Mouse (Mus musculus): ENCODE data around the gene Chit1. TPM values are rescaled to one million over a fixed set of nuclear protein-coding genes. Genes with fewer than 3 reads are reported as not detected.

Gene Chit1
- polyA plus RNA-seq, 1 experiment from 2014 or later, result 1.7 TPM

GRCm38 (mm10) chr1:134083676-134084075, 27.4 kb upstream of the Chit1 start:
- no peaks in the 10 kb centered on the region for H3K36me3 ChIP-seq (ENCODE audit: control insufficient read depth, insufficient read depth, low read length)
- no peaks in the 10 kb centered on the region for H3K27me3 ChIP-seq (ENCODE audit: control insufficient read depth, insufficient read depth, low read length)
- ATAC-seq (replicated peaks; ENCODE audit: insufficient number of reproducible peaks, low FRiP score, low TSS enrichment), result no peak
- H3K4me3 ChIP-seq (ENCODE audit: low read depth, low read length), result no peak overlapping the region
- peak overlapping the region; percentile 85 for H3K27ac ChIP-seq (ENCODE audit: low read depth, low read length)
- 76% methylated on average over 8 of the region's 8 CpGs for WGBS (ENCODE audit: insufficient replicate concordance)
- H3K4me2 ChIP-seq, result no peak overlapping the region
- H3K9ac ChIP-seq (ENCODE audit: low read depth, low read length), result no peak overlapping the region
- H3K4me1 ChIP-seq (ENCODE audit: control insufficient read depth, insufficient read depth, low read length), result peaks cover 45% of the 10 kb centered on the region
- no peaks in the 10 kb centered on the region for H3K9me3 ChIP-seq (replicated peaks; ENCODE audit: control insufficient read depth, low read length)

- Histone ChIP-seq H3K36me3 (ENCODE audit: control insufficient read depth, insufficient read depth, low read length) (no peaks in the 10 kb centered on the region), H3K4me2 (no peak overlapping the region), H3K4me3 (ENCODE audit: low read depth, low read length) (no peak overlapping the region), H3K27me3 (ENCODE audit: control insufficient read depth, insufficient read depth, low read length) (no peaks in the 10 kb centered on the region), H3K4me1 (ENCODE audit: control insufficient read depth, insufficient read depth, low read length) (peaks cover 45% of the 10 kb centered on the region), H3K9me3 (replicated peaks; ENCODE audit: control insufficient read depth, low read length) (no peaks in the 10 kb centered on the region), H3K9ac (ENCODE audit: low read depth, low read length) (no peak overlapping the region), H3K27ac (ENCODE audit: low read depth, low read length) (0 out of 2 replicates have a peak overlapping the region, but pooled peaks have one; percentile 85)
- WGBS (ENCODE audit: insufficient replicate concordance), result 88% methylated on average over 3 of the region's 3 CpGs
- no peak for ATAC-seq (replicated peaks; ENCODE audit: insufficient number of reproducible peaks, low FRiP score, low TSS enrichment)
Observed at GRCm38 (mm10) chr1:134084128-134084527, 26.9 kb upstream of the Chit1 start.

DNA sequence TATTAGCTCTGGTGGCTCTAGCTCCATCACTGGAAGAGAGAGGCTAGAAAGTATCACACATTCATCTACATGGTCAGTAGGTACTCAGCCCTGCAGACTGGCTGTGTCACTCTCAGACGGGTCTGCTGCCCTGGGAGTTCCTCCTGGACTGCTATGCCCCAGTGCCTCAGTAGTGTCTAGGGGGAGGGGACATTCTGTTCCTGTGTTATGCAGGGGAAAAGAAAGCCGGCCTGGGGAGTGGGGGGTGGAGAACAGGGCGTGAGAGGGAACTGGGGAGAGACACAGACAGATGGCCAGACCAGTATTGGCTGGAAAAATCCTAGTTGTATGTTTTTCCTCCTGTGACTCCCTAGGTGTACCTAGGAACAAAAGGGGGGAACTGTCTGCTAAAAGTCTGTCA, 25.0 kb upstream of the Chit1 start:
- Histone ChIP-seq H3K4me3 (ENCODE audit: low read depth, low read length) (no peak overlapping the region), H3K9ac (ENCODE audit: low read depth, low read length) (no peak overlapping the region; the same call in 1 of the 2 replicates), H3K27ac (ENCODE audit: low read depth, low read length) (no peak overlapping the region), H3K36me3 (ENCODE audit: control insufficient read depth, insufficient read depth, low read length) (no peaks in the 10 kb centered on the region), H3K9me3 (replicated peaks; ENCODE audit: control insufficient read depth, low read length) (no peaks in the 10 kb centered on the region), H3K4me2 (no peak overlapping the region), H3K4me1 (ENCODE audit: control insufficient read depth, insufficient read depth, low read length) (peaks cover 34% of the 10 kb centered on the region), H3K27me3 (ENCODE audit: control insufficient read depth, insufficient read depth, low read length) (no peaks in the 10 kb centered on the region)
- WGBS (ENCODE audit: insufficient replicate concordance), result 23% methylated on average over 3 of the region's 3 CpGs
- ATAC-seq (replicated peaks; ENCODE audit: insufficient number of reproducible peaks, low FRiP score, low TSS enrichment), result no peak

DNA sequence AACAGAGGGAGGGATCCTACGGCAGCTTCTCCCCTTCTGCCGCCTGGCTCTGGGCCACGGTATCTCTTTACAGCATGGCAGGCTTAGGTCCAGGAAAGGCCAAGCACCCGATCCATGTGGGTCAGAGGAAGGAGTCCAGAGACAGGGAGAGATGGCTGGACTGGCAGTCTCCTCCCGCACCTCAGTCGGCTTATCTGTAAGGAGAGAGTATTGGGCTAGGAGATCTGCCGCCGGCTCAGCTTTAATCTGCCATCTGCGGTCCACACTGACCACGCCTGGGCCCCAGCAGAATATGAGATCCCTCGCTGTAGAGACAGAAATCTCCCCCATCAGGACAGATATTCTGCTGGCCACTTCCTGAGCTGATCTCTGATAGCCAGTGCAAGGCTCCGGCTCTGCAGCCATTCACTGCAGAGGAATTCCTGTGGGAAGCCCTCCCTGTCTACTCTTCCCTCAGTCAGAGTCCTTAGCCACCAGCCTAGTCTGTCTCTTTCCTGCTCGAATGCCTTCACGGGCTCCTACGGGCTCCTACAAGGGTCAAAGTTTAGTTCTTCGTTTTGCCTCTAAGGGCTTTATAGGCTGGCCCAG, 24.1 kb upstream of the Chit1 start:
- Histone ChIP-seq H3K9ac (ENCODE audit: low read depth, low read length) (peak overlapping the region; percentile 66), H3K4me2 (peak overlapping the region; percentile 55), H3K4me1 (ENCODE audit: control insufficient read depth, insufficient read depth, low read length) (peaks cover 34% of the 10 kb centered on the region), H3K9me3 (replicated peaks; ENCODE audit: control insufficient read depth, low read length) (no peaks in the 10 kb centered on the region), H3K36me3 (ENCODE audit: control insufficient read depth, insufficient read depth, low read length) (no peaks in the 10 kb centered on the region), H3K27ac (ENCODE audit: low read depth, low read length) (peak overlapping the region; percentile 73), H3K27me3 (ENCODE audit: control insufficient read depth, insufficient read depth, low read length) (no peaks in the 10 kb centered on the region), H3K4me3 (ENCODE audit: low read depth, low read length) (peak overlapping the region; percentile 22)
- peak; percentile 55; the same call in 1 of the 2 replicates for ATAC-seq (replicated peaks; ENCODE audit: insufficient number of reproducible peaks, low FRiP score, low TSS enrichment)
- 10% methylated on average over 16 of the region's 16 CpGs for WGBS (ENCODE audit: insufficient replicate concordance)

DNA sequence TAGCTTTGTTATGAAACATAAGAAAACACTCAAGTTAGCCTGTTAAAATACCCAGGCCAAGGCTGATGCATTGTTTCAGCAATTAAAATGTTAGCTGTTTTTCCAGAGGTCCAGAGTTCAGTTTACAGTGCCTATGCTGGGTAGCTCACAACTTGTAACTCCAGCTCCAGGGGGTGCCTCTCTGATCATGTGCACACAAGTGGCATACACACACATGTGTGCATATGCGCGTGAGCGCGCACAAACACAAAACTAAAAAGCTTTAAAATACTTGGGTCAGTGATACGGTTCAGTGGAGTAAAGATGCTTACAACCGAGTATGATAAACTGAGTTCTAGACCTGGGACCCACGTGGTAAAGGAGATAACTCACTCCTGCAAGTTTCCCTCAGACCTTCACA, 22.0 kb upstream of the Chit1 start:
- H3K4me2 ChIP-seq, result no peak overlapping the region
- ATAC-seq (replicated peaks; ENCODE audit: insufficient number of reproducible peaks, low FRiP score, low TSS enrichment), result no peak

DNA sequence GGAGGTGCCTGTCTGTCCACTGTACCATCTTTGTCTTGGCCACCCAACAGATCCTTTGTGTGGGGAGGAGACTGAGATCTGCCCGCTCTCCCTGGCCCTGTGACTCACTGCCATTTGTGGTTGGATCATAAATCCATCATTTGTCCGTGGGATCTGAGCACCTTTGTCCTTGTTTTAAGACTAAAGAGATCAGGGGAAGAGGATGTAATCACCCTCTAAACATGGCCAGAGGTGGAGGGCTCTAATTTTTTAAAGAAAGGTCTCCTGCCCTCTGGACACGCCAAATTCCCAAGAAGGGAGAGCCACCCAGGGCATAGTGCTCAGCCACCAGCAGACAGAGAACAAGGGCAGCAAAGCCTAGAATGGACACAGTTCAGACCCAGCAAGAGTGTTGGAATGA, 19.2 kb upstream of the Chit1 start:
- WGBS (ENCODE audit: insufficient replicate concordance), result 92% methylated on average over 3 of the region's 3 CpGs

More for the DNA sequence above, 22.0 kb upstream of the Chit1 start:
- Histone ChIP-seq H3K9ac (ENCODE audit: low read depth, low read length) (no peak overlapping the region), H3K27ac (ENCODE audit: low read depth, low read length) (no peak overlapping the region), H3K4me1 (ENCODE audit: control insufficient read depth, insufficient read depth, low read length) (peaks cover 34% of the 10 kb centered on the region), H3K9me3 (replicated peaks; ENCODE audit: control insufficient read depth, low read length) (no peaks in the 10 kb centered on the region), H3K27me3 (ENCODE audit: control insufficient read depth, insufficient read depth, low read length) (no peaks in the 10 kb centered on the region), H3K36me3 (ENCODE audit: control insufficient read depth, insufficient read depth, low read length) (no peaks in the 10 kb centered on the region), H3K4me3 (ENCODE audit: low read depth, low read length) (no peak overlapping the region)
- WGBS (ENCODE audit: insufficient replicate concordance), result 81% methylated on average over 7 of the region's 7 CpGs

DNA sequence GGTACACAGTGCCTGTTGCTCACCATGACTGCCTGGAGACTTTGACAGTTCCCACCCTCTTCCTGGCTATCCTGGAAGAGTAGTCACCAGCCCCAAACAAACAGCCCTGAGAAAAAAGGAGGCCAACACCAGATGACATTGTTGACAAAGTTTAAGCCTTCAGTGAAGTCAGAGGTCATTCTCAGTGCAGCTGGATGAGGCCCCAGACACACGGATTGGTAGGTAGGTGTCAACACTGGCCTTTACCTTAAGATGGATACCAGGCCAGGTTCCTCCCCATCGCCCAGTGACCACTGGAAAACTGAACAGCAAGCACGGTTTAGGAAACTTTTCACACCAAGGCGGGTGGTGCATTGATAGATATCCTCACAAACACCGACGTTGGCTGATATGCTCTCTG, 18.7 kb upstream of the Chit1 start:
- ATAC-seq (replicated peaks; ENCODE audit: insufficient number of reproducible peaks, low FRiP score, low TSS enrichment), result no peak
- peak overlapping the region; percentile 83 for H3K27ac ChIP-seq (ENCODE audit: low read depth, low read length)

More for the DNA sequence above, 19.2 kb upstream of the Chit1 start:
- no peak overlapping the region for H3K4me2 ChIP-seq
- H3K27ac ChIP-seq (ENCODE audit: low read depth, low read length), result peak overlapping the region; percentile 83
- no peak for ATAC-seq (replicated peaks; ENCODE audit: insufficient number of reproducible peaks, low FRiP score, low TSS enrichment)
- no peak overlapping the region for H3K4me3 ChIP-seq (ENCODE audit: low read depth, low read length)
- peaks cover 34% of the 10 kb centered on the region for H3K4me1 ChIP-seq (ENCODE audit: control insufficient read depth, insufficient read depth, low read length)
- H3K9ac ChIP-seq (ENCODE audit: low read depth, low read length), result no peak overlapping the region
- no peaks in the 10 kb centered on the region for H3K9me3 ChIP-seq (replicated peaks; ENCODE audit: control insufficient read depth, low read length)
- H3K36me3 ChIP-seq (ENCODE audit: control insufficient read depth, insufficient read depth, low read length), result no peaks in the 10 kb centered on the region
- no peaks in the 10 kb centered on the region for H3K27me3 ChIP-seq (ENCODE audit: control insufficient read depth, insufficient read depth, low read length)

GRCm38 (mm10) chr1:134092852-134093770, 17.9 kb upstream of the Chit1 start:
- Histone ChIP-seq H3K4me1 (ENCODE audit: control insufficient read depth, insufficient read depth, low read length) (peaks cover 40% of the 10 kb centered on the region), H3K36me3 (ENCODE audit: control insufficient read depth, insufficient read depth, low read length) (no peaks in the 10 kb centered on the region), H3K4me3 (ENCODE audit: low read depth, low read length) (peak overlapping the region; percentile 36), H3K9me3 (replicated peaks; ENCODE audit: control insufficient read depth, low read length) (no peaks in the 10 kb centered on the region), H3K27ac (ENCODE audit: low read depth, low read length) (peak overlapping the region; percentile 83), H3K9ac (ENCODE audit: low read depth, low read length) (peak overlapping the region; percentile 73), H3K4me2 (peak overlapping the region; percentile 67), H3K27me3 (ENCODE audit: control insufficient read depth, insufficient read depth, low read length) (no peaks in the 10 kb centered on the region)
- 2% methylated on average over 43 of the region's 43 CpGs for WGBS (ENCODE audit: insufficient replicate concordance)
- ATAC-seq (replicated peaks; ENCODE audit: insufficient number of reproducible peaks, low FRiP score, low TSS enrichment), result peak; percentile 95

More for the DNA sequence above, 18.7 kb upstream of the Chit1 start:
- H3K9me3 ChIP-seq (replicated peaks; ENCODE audit: control insufficient read depth, low read length), result no peaks in the 10 kb centered on the region
- WGBS (ENCODE audit: insufficient replicate concordance), result 10% methylated on average over 6 of the region's 6 CpGs
- no peaks in the 10 kb centered on the region for H3K36me3 ChIP-seq (ENCODE audit: control insufficient read depth, insufficient read depth, low read length)
- peaks cover 34% of the 10 kb centered on the region for H3K4me1 ChIP-seq (ENCODE audit: control insufficient read depth, insufficient read depth, low read length)
- peak overlapping the region; percentile 67 for H3K4me2 ChIP-seq
- peak overlapping the region; percentile 36 for H3K4me3 ChIP-seq (ENCODE audit: low read depth, low read length)
- peak overlapping the region; percentile 73 for H3K9ac ChIP-seq (ENCODE audit: low read depth, low read length)
- no peaks in the 10 kb centered on the region for H3K27me3 ChIP-seq (ENCODE audit: control insufficient read depth, insufficient read depth, low read length)
